Mouse (Mus musculus) gastrocnemius, postnatal 25 days (tissue): Measurements from ENCODE around the gene Gm9833. TPM values are rescaled to one million over a fixed set of nuclear protein-coding genes. Genes with fewer than 3 reads are reported as not detected.
"Not testable (repeated sequence)": the region's sequence is repeated elsewhere in the genome, so short reads cannot be mapped to it uniquely, and the experiment has no call there.

Experiments used
- DNase-seq: peaks from one replicate; pipeline ENCODE4 v3.0.0; 2022
- long read RNA-seq, 2 experiments: library from polyadenylated mRNA; stranded (forward); transcript quantifications; one replicate each; pipeline ENCODE4 v2.0.0; 2021
- total RNA-seq, 2 experiments: library from RNA; stranded (reverse); gene quantifications; 1 replicate in 1 of 2; 2 replicates in 1 of 2; pipeline ENCODE4 v1.2.3; 2021

Gm9833 gene
- under 1 TPM; 0.33 to 0.94 TPM for total RNA-seq
- long read RNA-seq, experiment 1 = 0 reads
- long read RNA-seq, experiment 2 = 0 reads

DNA sequence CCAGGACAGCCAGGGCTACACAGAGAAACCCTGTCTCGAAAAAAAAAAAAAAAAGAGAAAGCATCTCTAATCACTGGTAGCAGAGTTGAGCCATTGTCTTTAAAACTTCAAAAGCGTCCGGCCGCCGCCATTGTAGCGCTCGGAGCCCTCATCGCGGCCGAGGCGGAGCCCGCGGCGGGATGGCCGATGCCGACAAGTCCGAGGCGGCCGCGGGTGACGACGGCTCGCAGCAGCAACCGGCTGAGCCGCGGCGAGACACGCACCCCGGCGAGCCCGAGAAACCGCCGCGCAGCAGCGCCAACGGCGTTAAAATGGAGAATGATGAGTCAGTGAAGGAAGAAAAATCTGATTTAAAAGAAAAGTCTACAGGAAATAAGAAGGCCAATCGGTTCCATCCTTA is at the start of gene Gm9833:
Gm9833 (plus strand) TSS at position 117 of the 400 bp plus-strand sequence.
- not testable (repeated sequence) for DNase-seq

DNA sequence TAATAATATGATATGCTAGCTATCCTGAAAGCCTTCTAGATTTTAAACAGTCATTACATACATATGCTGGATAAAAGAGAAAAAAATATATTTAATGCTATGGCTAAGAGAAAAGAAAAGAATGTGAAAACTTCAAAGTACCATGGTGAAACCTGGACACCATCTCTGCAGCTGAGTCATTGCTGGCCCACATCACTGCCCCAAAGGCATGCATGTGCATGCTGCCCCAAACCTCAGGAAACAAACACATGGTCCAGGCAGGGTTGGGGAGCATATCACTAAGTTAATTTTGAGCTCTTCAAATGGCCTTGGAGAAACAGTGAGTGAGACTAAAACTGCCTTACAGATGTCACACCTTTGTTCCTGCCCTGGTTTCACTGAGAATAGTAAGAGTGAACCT is 17.8 kb upstream of the Gm9833 start:
- no peak for DNase-seq

DNA sequence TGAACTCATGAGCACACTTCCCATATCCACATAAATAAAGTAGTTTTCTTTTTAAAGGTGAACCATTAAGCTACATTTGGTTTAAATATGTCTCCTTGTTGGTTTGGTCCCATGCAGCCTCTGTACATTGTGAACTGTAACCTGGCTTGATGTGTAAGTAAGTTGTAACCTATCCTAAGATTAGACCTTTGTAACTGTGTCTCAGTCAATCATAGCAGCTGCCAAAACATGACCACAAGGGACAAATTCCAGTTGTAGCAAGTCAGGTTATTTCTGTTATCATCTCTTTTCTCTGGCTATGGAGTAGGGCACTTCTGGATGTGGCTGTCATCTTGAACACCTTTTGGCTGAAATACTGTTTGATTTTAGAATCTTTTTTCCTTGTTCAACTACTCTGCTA is 12.1 kb upstream of the Gm9833 start:
- DNase-seq = no peak

DNA sequence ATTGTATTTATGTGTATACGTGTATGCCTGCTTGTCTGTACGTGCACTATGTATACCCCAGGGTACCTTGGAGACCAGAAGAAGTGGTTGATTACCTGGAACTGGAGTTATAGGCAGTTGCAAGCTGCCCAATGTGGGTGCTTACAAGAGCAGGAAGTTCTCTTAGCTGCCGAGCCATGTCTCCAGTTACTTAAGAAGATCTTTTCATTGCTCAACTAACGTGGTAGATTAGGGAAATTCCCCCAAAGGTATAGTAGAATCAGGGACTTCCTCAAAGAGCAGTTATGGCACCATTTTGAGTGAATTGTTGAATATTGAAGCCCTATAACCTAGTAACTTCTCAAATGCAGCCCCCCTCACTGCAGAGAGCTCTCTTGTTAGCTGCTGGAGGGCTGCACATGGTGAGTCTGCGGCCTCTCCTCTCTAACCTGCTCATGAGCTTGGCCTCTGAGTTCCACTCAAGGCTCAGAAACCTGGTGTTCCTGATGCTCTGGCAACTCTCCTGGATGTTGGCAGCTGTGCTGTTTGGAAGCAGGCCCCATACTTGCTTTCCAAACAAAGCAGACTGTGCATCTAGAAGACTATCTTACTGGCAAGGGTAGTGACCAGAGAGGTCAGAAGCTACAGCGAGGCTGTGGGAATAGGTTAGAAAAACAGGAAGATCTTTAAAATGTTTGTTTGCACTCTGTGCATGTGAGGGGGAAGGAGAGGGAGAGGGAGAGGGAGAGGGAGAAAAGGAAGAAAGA is 10.6 kb upstream of the Gm9833 start:
- DNase-seq = no peak

DNA sequence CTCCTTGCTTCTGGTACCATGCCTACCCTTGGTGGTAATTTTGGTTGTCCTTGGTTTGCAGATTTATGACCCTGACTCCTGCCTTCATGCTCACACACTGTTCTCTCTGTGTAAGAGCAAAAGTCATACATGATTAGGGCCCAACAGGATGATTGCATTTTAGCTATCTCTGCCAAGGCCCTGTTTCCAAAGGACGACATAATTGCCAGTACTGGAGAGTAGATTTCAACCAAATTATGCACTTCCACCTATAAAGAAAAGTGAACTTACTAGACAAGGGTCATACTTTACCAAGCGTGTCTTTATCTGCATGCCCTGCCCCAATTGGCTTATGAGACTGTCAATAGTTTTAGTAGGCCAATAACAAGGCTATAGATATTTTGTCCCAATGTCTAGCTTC is 9.8 kb upstream of the Gm9833 start:
- DNase-seq = no peak

GRCm38 (mm10) chr3:10081336-10081735 is 6.6 kb upstream of the Gm9833 start:
- DNase-seq = no peak

DNA sequence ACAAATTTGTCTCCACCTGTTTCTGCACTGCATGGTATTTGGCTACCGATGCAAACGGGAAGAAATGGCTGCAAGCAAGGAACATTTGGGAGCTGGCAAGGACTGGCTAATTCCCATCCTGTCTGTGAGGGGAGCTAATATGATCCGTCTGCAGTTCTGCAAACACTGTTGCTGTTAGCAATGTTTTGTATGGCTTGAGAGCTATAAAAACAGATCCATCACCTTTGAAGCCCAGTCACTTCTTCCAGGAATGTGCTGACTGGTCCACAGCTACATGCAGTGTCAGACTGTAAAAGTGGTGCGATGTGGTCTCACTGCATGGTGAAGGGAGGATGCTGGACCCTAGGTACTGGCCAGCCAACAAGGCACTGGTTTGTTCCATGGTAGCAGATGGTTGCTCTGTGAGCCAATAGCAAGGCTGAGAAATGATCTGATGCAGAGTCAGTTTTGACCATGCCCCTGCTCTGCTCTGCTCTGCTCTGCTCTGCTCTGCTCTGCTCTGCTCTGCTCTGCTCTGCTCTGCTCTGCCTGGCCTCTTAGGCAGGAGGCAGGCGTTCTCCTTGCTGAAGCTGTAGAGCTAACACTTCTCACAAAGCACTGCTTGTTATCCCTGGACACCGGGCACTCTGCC is 5.9 kb upstream of the Gm9833 start:
- no peak for DNase-seq

- DNase-seq = no peak
Measured at GRCm38 (mm10) chr3:10082545-10083062, 5.3 kb upstream of the Gm9833 start.

DNA sequence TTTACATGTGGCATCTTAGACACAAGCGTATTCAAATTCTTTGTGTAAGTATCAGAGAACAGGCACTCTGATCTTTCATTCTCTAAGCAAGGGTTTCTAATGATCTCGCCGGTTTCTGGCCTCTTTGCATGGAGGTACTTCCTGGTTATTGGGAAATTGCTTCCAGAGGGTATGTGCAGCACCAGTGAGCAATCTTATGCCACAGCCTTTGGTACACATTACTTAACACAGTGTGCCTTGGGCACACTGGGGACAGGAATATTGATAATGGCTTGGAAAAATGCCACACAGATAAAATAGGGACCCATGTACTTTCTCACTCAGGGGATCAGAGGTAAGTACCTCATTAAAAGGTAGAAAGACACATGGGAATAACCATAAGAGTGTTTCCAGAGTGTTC is 3.8 kb upstream of the Gm9833 start:
- DNase-seq = no peak

DNA sequence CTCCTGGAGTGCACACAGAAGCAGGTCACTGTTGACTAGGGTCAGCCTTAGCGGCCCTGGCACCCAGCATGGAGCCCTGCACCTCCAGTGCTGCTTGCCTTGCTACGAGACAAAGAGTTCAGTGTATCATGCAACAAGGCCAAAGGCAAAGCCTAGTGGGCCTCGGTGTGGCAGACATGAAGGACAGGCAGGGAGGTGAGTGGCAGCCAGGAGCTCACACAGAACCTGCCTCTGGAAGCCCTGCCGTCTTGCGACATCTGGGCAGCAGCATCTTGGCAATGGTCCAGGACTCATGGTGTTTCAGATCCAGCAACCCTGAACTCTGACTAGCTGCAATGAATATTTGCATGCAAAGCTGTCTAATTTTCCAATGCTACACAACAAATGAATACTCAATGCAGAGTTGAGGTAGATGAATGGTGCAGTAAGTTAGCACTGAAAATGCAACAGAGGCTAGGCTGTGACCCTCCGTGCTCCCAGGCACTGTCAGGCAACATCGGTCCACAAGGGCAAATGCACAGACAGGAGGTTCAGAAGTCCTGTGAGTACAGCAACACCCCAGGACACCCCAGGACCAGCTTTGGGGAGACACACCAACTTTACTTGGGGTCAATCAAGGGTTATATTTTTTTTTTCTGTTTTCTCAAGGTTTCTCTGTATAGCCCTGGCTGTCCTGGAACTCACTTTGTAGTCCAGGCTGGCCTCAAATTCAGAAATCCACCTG is 2.4 kb upstream of the Gm9833 start:
- no peak for DNase-seq

DNA sequence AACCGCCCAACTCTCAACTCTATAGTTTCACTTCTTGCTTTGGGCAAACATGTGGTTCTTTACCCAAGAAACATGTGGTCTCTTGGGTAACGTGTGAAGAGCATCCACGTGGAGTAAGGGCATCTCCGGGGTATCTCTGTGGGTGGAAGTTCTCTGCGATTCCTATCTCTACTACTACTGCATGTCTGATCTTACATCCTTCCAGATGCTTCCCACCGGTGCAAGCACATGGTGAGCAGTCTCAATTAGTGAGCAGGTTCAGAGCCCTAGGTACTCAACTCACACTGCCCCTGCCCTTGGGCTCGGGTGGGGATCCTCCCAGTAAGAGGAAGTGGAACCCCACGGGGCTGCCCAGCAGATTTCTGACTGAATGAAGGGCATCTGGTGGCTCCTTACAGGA is 399 bp upstream of the Gm9833 start:
- no peak for DNase-seq

DNA sequence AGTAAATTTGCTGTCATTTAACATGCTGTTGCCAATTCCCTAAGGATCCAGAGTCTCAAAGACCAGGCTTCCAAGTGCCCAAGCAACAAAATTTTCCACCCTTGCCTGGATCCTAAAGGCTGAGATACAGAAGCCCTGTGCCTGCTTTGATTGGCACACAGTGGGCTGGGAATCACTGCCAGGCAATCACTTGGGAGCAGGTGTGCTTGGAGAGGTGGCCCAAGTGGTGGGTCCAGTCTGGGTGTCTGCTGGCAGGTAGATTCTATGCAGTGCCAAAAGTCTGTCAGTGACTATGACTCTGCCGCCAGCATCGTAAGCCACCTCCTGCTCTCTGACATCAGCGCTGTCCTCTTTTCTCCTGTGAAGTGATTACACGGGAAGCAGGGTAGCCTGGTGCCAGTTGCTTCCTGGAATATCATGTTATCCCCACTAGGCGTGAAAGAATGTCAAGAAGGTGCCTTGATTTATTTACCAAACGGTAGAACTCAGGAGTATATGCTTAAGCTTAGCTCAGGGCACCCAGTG is 3.8 kb downstream of the Gm9833 start:
- DNase-seq = no peak

- DNase-seq = no peak
Measured at GRCm38 (mm10) chr3:10092499-10092898, 4.6 kb downstream of the Gm9833 start.

DNA sequence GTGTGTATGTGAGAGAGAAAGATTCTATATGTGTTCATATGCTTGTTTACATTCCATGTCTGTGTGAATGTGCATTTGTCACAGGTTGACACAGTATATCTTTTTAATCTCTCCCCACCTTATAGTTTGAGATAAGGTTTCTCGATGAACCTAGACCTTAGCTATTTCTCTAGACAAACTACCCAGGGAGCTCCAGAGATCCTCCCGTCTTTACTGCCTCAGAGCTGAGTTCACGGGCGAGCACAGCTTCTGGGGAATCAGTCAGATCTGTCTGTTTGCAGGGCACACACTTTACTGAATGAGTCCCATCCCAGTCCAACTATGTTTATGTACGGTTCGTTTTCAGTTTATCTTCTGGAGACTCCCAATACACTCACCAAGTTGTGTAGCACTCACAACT is 5.0 kb downstream of the Gm9833 start:
- DNase-seq = no peak

DNA sequence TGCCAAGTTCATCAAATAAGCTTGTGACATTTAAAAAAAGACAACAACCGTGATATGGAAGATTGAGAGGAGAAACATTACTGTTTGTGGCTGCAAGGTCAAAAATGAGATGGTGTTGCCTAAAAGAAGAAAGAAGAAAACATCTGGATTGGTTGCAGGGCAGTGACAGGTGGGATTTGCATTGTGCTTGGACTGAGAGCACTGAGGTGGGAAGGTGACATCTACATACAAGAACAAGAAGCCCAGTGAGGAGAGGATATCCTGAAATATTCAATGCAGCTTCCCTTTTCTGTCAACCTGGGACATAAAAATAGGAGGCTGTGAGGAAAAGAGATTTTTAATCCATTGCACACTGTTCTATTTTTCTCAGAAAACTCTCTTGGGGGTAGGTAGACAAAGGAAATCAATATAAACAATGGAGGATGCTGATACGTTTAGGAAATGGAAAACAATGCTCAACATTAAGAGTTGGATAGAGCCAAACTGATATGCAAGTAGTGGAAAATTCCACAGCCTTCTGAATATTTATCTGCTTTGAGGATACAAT is 7.2 kb downstream of the Gm9833 start:
- DNase-seq = no peak

- no peak for DNase-seq
Measured at GRCm38 (mm10) chr3:10099756-10100155, 11.8 kb downstream of the Gm9833 start.

DNA sequence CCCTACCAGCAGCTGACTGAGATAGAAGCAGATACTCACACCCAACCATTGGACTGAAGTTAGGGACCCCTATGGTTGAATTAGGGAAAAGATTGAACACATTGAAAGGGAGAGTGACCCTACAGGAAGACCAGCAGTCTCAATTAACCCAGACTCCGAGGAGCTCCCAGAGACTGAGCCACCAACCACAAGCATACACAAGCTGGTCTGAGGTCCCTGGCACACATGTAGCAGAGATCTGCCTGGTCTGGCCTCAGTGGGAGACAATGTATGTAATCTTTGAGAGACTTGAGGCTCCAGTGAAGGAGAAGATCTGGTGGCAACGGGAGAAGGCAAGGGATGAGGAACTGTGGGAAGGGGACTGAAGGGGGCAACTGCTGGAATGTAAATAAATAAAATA is 23.7 kb downstream of the Gm9833 start:
- no peak for DNase-seq

GRCm38 (mm10) chr3:10112196-10112595 is 24.3 kb downstream of the Gm9833 start:
- DNase-seq = no peak

- DNase-seq = no peak
Measured at GRCm38 (mm10) chr3:10112660-10113059, 24.8 kb downstream of the Gm9833 start.

DNA sequence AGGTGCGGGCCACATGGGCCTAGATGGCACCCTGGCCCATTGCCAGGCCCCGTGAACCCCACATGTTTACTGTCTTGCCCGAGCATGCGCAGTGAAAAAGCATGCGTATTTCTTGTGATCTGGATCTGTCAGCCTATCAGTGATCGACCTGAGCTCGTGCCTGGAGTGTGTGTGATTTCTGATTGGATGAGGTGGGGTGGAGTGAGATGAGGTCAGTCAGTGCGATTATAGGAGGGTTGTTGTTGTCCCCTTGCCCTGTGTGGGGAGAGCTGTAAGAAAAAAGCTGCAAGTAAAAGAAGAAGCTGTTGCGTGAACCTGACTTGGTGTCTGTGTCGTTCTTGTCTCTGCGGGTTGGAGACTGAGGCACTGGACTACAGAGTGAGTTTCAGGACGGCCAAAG is 28.6 kb downstream of the Gm9833 start:
- DNase-seq = no peak

GRCm38 (mm10) chr3:10121232-10121631 is 33.3 kb downstream of the Gm9833 start:
- no peak for DNase-seq

- no peak for DNase-seq
Measured at GRCm38 (mm10) chr3:10121956-10122739, 34.2 kb downstream of the Gm9833 start.
